ENCODE assay signal across 9 mouse cellular contexts in the genomic region with DNA sequence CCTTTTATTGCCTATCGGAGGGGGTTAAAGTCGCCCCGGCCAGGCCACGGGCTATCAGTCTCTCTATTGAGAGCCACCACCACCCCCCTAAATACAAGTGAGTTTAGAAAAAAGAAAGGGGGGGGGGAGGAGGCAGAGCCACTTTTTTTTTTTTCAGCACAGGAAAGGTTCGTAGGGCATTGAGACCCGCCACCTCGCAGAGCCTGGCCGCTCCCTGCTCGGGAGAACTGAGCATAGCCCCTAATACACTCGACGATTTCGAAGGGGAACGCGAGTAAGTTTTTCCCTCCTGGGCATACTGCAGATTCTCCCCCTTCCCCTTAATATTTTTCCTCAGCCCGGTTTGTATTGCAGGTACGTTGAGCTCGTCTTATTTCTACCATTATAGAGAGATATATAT. TPM values are rescaled to one million over a fixed set of nuclear protein-coding genes. Genes with fewer than 3 reads are reported as not detected.
A peak's percentile ranks its signal among the peaks of the same experiment; 100 is the strongest.
DNase-seq lines count a peak whose midpoint lies in the region; ATAC-seq and TF ChIP-seq lines count a peak whose summit lies in the region.
"Had no signal": no experiment of that assay in that cellular context is flagged by ENCODE, and none has a peak within 500 bp of the region (broad histone marks: within the 10 kb centered on the region; RNA-seq: fewer than 3 reads in every experiment).

No protein-coding gene starts in this region.

- H3K4me1 ChIP-seq in heart, embryonic 12.5 days (replicated peaks) = peaks cover 27% of the 10 kb centered on the region
- no peaks in the 10 kb centered on the region for H3K4me1 ChIP-seq in ES-E14 (ENCODE audit: control insufficient read depth in 2 of 2, insufficient read depth in 2 of 2, low read length in 2 of 2, poor library complexity in 1 of 2)
- H3K4me1 ChIP-seq in hindbrain, embryonic 12.5 days = peaks cover 27% of the 10 kb centered on the region
- peaks cover 33% of the 10 kb centered on the region for H3K4me1 ChIP-seq in midbrain, embryonic 12.5 days

- H3K4me2 ChIP-seq in heart, embryonic 12.5 days = peak overlapping the region; percentile 88
- peak overlapping the region; percentile 63 for H3K4me2 ChIP-seq in hindbrain, embryonic 12.5 days (replicated peaks)
- peak overlapping the region; percentile 68 for H3K4me2 ChIP-seq in midbrain, embryonic 12.5 days (replicated peaks)

- peak overlapping the region; percentile 56 for H3K4me3 ChIP-seq in heart, embryonic 12.5 days
- peak overlapping the region; percentile 61 to 78; a peak in 3 of 4 replicates for H3K4me3 ChIP-seq in ES-E14 (ENCODE audit: insufficient read depth in 1 of 2, low read depth in 1 of 2, low read length in 2 of 2, poor library complexity in 1 of 2, severe bottlenecking in 1 of 2)
- H3K4me3 ChIP-seq in hindbrain, embryonic 12.5 days = peak overlapping the region; percentile 45
- H3K4me3 ChIP-seq in midbrain, embryonic 12.5 days = peak overlapping the region; percentile 51

- intact Hi-C loops in heart, postnatal 25 days (cut with DNase I) = no loop called here

- H3K27ac ChIP-seq in heart, embryonic 12.5 days (ENCODE audit: poor library complexity, severe bottlenecking) = no peak overlapping the region
- H3K27ac ChIP-seq in ES-E14 (ENCODE audit: insufficient read depth, low read depth, low read length, poor library complexity, severe bottlenecking) = no peak overlapping the region
- 0 out of 2 replicates have a peak overlapping the region, but pooled peaks have one; percentile 35 for H3K27ac ChIP-seq in hindbrain, embryonic 12.5 days
- no peak overlapping the region for H3K27ac ChIP-seq in midbrain, embryonic 12.5 days (replicated peaks)

- in situ Hi-C loops in ES-E14 (cut with MboI; ENCODE audit: low sequenced_read_pairs in 2 of 2, unreplicated experiment in 2 of 2) = loop anchor here in 1 of 2 experiments (10.0 kb wide), 1 partner anchor 1693 kb away; no protein-coding TSS in a partner anchor

- no peaks in the 10 kb centered on the region for H3K36me3 ChIP-seq in heart, embryonic 12.5 days
- H3K36me3 ChIP-seq in ES-E14 (ENCODE audit: control insufficient read depth, insufficient read depth, low read length, poor library complexity, severe bottlenecking) = no peaks in the 10 kb centered on the region
- H3K36me3 ChIP-seq in hindbrain, embryonic 12.5 days = no peaks in the 10 kb centered on the region
- no peaks in the 10 kb centered on the region for H3K36me3 ChIP-seq in midbrain, embryonic 12.5 days

- no peak overlapping the region for H3K9ac ChIP-seq in heart, embryonic 12.5 days
- H3K9ac ChIP-seq in ES-E14 (ENCODE audit: insufficient read depth, low read depth, low read length, poor library complexity, severe bottlenecking) = no peak overlapping the region
- H3K9ac ChIP-seq in hindbrain, embryonic 12.5 days = peak overlapping the region; percentile 60; the same call in 1 of the 2 replicates
- H3K9ac ChIP-seq in midbrain, embryonic 12.5 days (replicated peaks) = 0 out of 2 replicates have a peak overlapping the region, but pooled peaks have one; percentile 6

- no peak for ATAC-seq in heart, embryonic 12.5 days (ENCODE audit: insufficient number of reproducible peaks, low FRiP score)
- ATAC-seq in hindbrain, embryonic 12.5 days (ENCODE audit: low FRiP score) = peak; percentile 9; the same call in 1 of the 2 replicates
- 0 out of 2 replicates have a peak, but pooled peaks have one; percentile 4 for ATAC-seq in midbrain, embryonic 12.5 days (ENCODE audit: low FRiP score, low read depth)

- under 1% methylated on average over 17 of the region's 17 CpGs for WGBS in heart, embryonic 12.5 days
- WGBS in hindbrain, embryonic 12.5 days = 0% methylated on average over 16 of the region's 17 CpGs
- under 1% methylated on average over 17 of the region's 17 CpGs for WGBS in midbrain, embryonic 12.5 days

- no peak for DNase-seq in heart, postnatal 25 days (ENCODE audit: low spot score)
- DNase-seq in ES-E14 (ENCODE audit: low read depth, low spot score) = no peak
- no peak for DNase-seq in ovary, postnatal 10 days (ENCODE audit: low spot score)
- no peak for DNase-seq in kidney, adult 8-10 months
- DNase-seq in adrenal gland, adult 2 months = no peak

- H3K27me3 ChIP-seq in heart, embryonic 12.5 days (replicated peaks) = peaks cover 62% of the 10 kb centered on the region
- peaks cover 67% of the 10 kb centered on the region for H3K27me3 ChIP-seq in hindbrain, embryonic 12.5 days
- H3K27me3 ChIP-seq in midbrain, embryonic 12.5 days = peaks cover 76% of the 10 kb centered on the region

- no peaks in the 10 kb centered on the region for H3K9me3 ChIP-seq in heart, embryonic 12.5 days (replicated peaks)
- H3K9me3 ChIP-seq in ES-E14 (ENCODE audit: control insufficient read depth, insufficient read depth, low read depth, low read length) = no peaks in the 10 kb centered on the region
- H3K9me3 ChIP-seq in hindbrain, embryonic 12.5 days (replicated peaks) = no peaks in the 10 kb centered on the region
- H3K9me3 ChIP-seq in midbrain, embryonic 12.5 days = no peaks in the 10 kb centered on the region

TF ChIP-seq in ES-E14, 5 proteins besides CTCF, POLR2A, EP300 and RAD21:
- TF ChIP-seq ZNF384 (IDR thresholded peaks at IDR 0.05; ENCODE audit: low read depth, low read length) (0 out of 2 replicates have a peak, but pooled peaks have one; percentile 35), HCFC1 (IDR thresholded peaks at IDR 0.05; ENCODE audit: borderline replicate concordance, insufficient read depth, low read length) (no peak), ZC3H11A (IDR thresholded peaks at IDR 0.05; ENCODE audit: borderline replicate concordance, low read depth, low read length) (no peak), CHD2 (IDR thresholded peaks at IDR 0.05; ENCODE audit: low read depth, low read length) (no peak), MAFK (IDR thresholded peaks at IDR 0.05; ENCODE audit: insufficient read depth, low read depth, low read length) (no peak)

RNA-seq across cellular contexts. Expression of gene Sp8, which starts 1.3 kb away (rescaled TPM):
- polyA plus RNA-seq in heart, embryonic 12.5 days (2016; fragmentation: Nextera tagmentation; extraction: Ambion mirVana) = 0.05 TPM in 2 replicates
- total RNA-seq in heart, postnatal 25 days (2021) = not detected
- 0.32 and 1.3 TPM in 2 replicates for total RNA-seq in ES-E14 (2012; rRNA removed)
- polyA plus RNA-seq in hindbrain, embryonic 12.5 days (2016; fragmentation: Nextera tagmentation; extraction: Ambion mirVana) = 7.1 and 8.8 TPM in 2 replicates
- 6.2 and 8.3 TPM in 2 replicates for polyA plus RNA-seq in midbrain, embryonic 12.5 days (2016; fragmentation: Nextera tagmentation; extraction: Ambion mirVana)
- total RNA-seq in adrenal gland, adult 2 months (2021) = not detected
- polyA plus RNA-seq in adrenal gland, adult 2 months (2012; rRNA removed) = not detected in 2 replicates
- polyA plus RNA-seq: large intestine, adult 2 months had no signal

Comparison
In these comparisons a context has a peak if more than half of its experiments do, and no peak if none do; other contexts are left out.
1. H3K9ac ChIP-seq: peak in hindbrain, embryonic 12.5 days (single experiment) and midbrain, embryonic 12.5 days (single experiment); none in heart, embryonic 12.5 days (single experiment) and ES-E14 (single experiment).
2. Peak in every context shown above with its lines, with median percentiles within 50 percentile points of each other: H3K4me2 ChIP-seq and H3K4me3 ChIP-seq.